Mouse (Mus musculus) limb, embryonic 15.5 days (tissue): ENCODE measurements around the gene Prkar1b. TPM values are rescaled to one million over a fixed set of nuclear protein-coding genes. Genes with fewer than 3 reads are reported as not detected.

ENCODE experiments used
- ATAC-seq: fragments of 200-750 bp; cut with Nextera tagmentation; 2 replicates; pipeline ENCODE4 v1.8.0; 2017; ENCODE audit warnings: low read depth, moderate TSS enrichment; ENCODE audit not compliant: insufficient number of reproducible peaks, low FRiP score, low TSS enrichment
- H3K27ac ChIP-seq: fragments of 300-500 bp; sonication (generic); 2 replicates; pipeline ENCODE4 v1.5.1; 2015; ENCODE audit warnings: moderate library complexity, mild to moderate bottlenecking, inconsistent platforms
- H3K27me3 ChIP-seq: fragments of 300-500 bp; sonication (generic); 2 replicates; pipeline ENCODE4 v1.6.1; 2015; ENCODE audit warnings: inconsistent platforms
- H3K36me3 ChIP-seq: fragments of 300-500 bp; sonication (generic); 2 replicates; pipeline ENCODE4 v1.6.1; 2015; ENCODE audit warnings: inconsistent platforms
- H3K4me1 ChIP-seq: fragments of 300-500 bp; sonication (generic); 2 replicates; pipeline ENCODE4 v1.6.1; 2015; ENCODE audit warnings: inconsistent platforms
- H3K4me2 ChIP-seq: fragments of 300-500 bp; sonication (generic); 2 replicates; pipeline ENCODE4 v1.6.1; 2015; ENCODE audit warnings: mild to moderate bottlenecking, inconsistent platforms
- H3K4me3 ChIP-seq: fragments of 300-500 bp; sonication (generic); 2 replicates; pipeline ENCODE4 v1.5.1; 2015; ENCODE audit warnings: mild to moderate bottlenecking, inconsistent platforms
- H3K9ac ChIP-seq: fragments of 300-500 bp; sonication (generic); 2 replicates; pipeline ENCODE4 v1.6.1; 2015; ENCODE audit warnings: inconsistent platforms
- H3K9me3 ChIP-seq: fragments of 300-500 bp; sonication (generic); 2 replicates; pipeline ENCODE4 v1.6.1; 2016; ENCODE audit warnings: inconsistent platforms
- WGBS: fragments of 180-500 bp; shearing (Covaris S2); methylation state at CpG from one replicate; pipeline ENCODE4 v1.1.7; 2015; 5-methylcytosine and 5-hydroxymethylcytosine counted together
- polyA plus RNA-seq: library from polyadenylated mRNA; unstranded; fragments of >200 nt; fragmentation: Nextera tagmentation; extraction: Ambion mirVana; gene quantifications from 2 replicates; pipeline ENCODE4 v1.2.1, GENCODE M21; 2015

Gene Prkar1b
- polyA plus RNA-seq, 1 experiment from 2014 or later = 19.2 TPM

DNA sequence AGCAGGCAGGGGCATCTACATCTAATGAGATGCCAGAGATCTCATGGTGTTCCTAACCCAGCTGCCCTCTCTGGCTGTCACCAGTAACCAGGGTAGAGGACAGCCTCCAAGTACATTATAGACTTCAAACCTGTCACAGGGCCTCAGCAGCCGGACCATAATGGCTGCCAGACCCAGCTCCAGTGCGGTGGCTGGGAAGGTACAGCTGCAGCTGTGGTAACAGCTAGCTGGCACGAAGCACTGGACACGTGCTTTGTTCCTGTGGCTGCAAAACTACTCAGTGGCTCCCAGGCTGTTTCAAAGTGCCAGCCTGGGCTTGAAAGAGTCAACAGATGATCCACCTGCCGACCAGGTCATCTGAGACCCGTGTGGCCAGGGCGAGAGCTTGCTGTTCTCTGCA lies 73.4 kb downstream of the Prkar1b start:
- no peaks in the 10 kb centered on the region for H3K27me3 ChIP-seq
- no peak; the same call in 1 of the 2 replicates for ATAC-seq
- no peak overlapping the region for H3K4me3 ChIP-seq
- H3K36me3 ChIP-seq = no peaks in the 10 kb centered on the region
- H3K27ac ChIP-seq = 0 out of 2 replicates have a peak overlapping the region, but pooled peaks have one; percentile 27
- H3K4me1 ChIP-seq = peaks cover 34% of the 10 kb centered on the region
- H3K9me3 ChIP-seq = no peaks in the 10 kb centered on the region
- 51% methylated on average over 7 of the region's 7 CpGs for WGBS
- H3K4me2 ChIP-seq = no peak overlapping the region
- H3K9ac ChIP-seq = no peak overlapping the region

- H3K36me3 ChIP-seq = no peaks in the 10 kb centered on the region
- no peak overlapping the region for H3K9ac ChIP-seq
- 0 out of 2 replicates have a peak overlapping the region, but pooled peaks have one; percentile 27 for H3K27ac ChIP-seq
- H3K9me3 ChIP-seq = no peaks in the 10 kb centered on the region
- no peak overlapping the region for H3K4me3 ChIP-seq
- peaks cover 34% of the 10 kb centered on the region for H3K4me1 ChIP-seq
- no peak for ATAC-seq
- H3K27me3 ChIP-seq = no peaks in the 10 kb centered on the region
- 27% methylated on average over 9 of the region's 9 CpGs for WGBS
- H3K4me2 ChIP-seq = no peak overlapping the region
These were observed 74.0 kb downstream of the Prkar1b start for GRCm38 (mm10) chr5:139075791-139076190.

GRCm38 (mm10) chr5:139075125-139075524 lies 74.7 kb downstream of the Prkar1b start:
- Histone ChIP-seq H3K36me3 (no peaks in the 10 kb centered on the region), H3K27me3 (no peaks in the 10 kb centered on the region), H3K9ac (no peak overlapping the region), H3K9me3 (no peaks in the 10 kb centered on the region), H3K4me3 (no peak overlapping the region), H3K4me2 (no peak overlapping the region), H3K27ac (no peak overlapping the region), H3K4me1 (peaks cover 34% of the 10 kb centered on the region)
- 45% methylated on average over 3 of the region's 3 CpGs for WGBS
- no peak for ATAC-seq

DNA sequence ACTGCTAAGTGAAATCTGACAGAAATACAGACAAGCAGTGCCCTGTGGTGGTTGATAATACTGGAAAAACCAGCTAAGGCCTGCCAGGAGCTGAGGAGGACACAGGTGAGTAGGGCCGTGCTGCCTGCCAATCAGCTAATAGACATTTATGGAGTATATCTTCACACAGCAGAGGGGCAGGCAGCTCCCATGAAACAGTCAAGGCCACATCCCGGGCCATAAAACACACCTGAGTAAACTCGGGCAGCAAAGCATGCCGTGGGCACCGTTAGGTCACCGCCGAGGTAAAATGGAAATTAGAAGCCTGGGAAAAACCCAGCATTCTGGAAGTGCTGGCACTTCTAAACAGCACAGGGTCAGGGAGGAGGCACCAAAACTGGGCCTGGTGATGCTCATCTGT lies 75.8 kb downstream of the Prkar1b start:
- ATAC-seq = no peak
- H3K36me3 ChIP-seq = no peaks in the 10 kb centered on the region
- H3K9me3 ChIP-seq = no peaks in the 10 kb centered on the region
- peaks cover 34% of the 10 kb centered on the region for H3K4me1 ChIP-seq
- no peak overlapping the region for H3K27ac ChIP-seq
- no peaks in the 10 kb centered on the region for H3K27me3 ChIP-seq
- WGBS = 59% methylated on average over 7 of the region's 7 CpGs
- no peak overlapping the region for H3K9ac ChIP-seq
- no peak overlapping the region for H3K4me2 ChIP-seq
- no peak overlapping the region for H3K4me3 ChIP-seq

DNA sequence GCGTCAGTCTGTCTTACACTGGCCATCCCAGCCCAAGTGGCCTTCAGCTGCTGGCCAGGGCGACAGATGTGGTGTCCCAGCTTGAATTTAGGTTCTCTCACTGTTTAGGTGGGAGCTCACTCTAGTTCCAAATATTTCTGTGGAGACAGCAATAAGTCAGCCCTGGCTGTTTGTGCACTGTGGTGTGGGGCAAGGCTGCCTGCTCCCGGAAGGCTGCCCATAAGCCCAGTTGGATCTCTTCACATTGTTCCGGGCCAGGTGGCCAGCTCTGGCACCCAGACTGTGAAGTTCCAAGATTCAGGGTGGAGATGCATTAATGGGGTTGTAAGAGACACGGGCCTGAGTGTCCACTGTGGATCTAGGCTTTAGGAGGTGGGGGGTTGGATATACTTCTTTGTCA lies 76.9 kb downstream of the Prkar1b start:
- no peak for ATAC-seq

DNA sequence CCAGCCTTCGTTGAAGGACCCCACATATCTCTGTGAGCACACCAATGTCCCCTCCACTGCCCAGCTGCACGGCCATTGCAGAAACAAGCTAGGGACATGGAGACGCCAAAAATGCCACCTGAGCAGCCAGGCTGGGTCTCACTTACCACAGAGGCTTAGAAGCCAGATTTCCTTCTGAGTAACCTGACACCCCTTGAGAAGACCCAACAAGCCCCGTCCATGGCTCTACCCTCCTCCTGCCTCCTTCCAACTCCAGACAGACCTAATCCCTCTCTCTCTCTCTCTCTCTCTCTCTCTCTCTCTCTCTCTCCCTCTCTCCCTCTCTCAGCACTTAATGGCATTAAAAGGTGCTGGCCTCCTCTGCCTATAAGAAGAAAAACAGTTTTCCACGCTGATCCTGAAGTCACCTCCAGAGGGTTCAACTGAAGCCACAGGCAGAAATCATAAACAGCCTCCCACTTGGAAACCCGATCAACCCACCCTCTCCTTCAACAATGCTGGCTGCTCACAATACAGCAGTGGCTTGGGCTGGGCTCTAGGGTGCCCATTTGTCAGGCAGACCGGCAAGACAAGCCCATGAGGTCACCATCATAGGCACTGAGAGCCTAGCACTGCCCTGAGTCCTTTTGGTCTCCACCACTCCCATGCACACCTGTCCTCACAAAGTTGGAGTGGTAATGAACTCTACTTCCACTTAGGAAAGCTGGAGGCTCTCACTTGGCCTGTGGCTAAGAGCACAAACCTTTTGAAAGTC lies 82.8 kb downstream of the Prkar1b start:
- Histone ChIP-seq H3K36me3 (no peaks in the 10 kb centered on the region), H3K9ac (no peak overlapping the region), H3K4me3 (no peak overlapping the region), H3K9me3 (no peaks in the 10 kb centered on the region), H3K4me1 (peaks cover 21% of the 10 kb centered on the region), H3K27me3 (no peaks in the 10 kb centered on the region), H3K27ac (no peak overlapping the region), H3K4me2 (no peak overlapping the region)
- 19% methylated on average over 7 of the region's 7 CpGs for WGBS
- no peak for ATAC-seq

More for the DNA sequence above, 76.9 kb downstream of the Prkar1b start:
- Histone ChIP-seq H3K4me1 (peaks cover 29% of the 10 kb centered on the region), H3K9ac (no peak overlapping the region), H3K27ac (no peak overlapping the region), H3K4me3 (no peak overlapping the region), H3K4me2 (no peak overlapping the region), H3K27me3 (no peaks in the 10 kb centered on the region), H3K9me3 (no peaks in the 10 kb centered on the region), H3K36me3 (no peaks in the 10 kb centered on the region)
- 88% methylated on average over 5 of the region's 5 CpGs for WGBS

DNA sequence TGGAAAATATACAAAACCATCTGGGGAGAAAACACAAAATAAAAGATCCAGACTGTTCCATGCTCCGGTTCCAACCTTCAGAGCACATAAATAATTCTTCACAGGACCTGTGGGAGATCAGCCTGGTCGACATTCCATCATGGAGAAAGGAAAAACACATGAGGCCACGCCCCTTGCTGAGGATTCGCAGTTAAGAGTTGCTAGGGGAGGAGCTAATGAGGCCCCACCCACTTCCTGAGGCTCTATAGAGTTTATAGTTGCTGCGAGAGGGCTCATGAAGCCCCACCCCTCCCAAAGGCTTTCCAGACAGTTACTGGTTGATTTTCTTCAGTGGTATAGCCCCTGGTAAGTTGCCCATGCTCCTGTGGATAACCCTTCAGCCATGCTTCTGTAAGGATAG lies 85.2 kb downstream of the Prkar1b start:
- H3K4me3 ChIP-seq = no peak overlapping the region
- H3K9ac ChIP-seq = no peak overlapping the region
- H3K9me3 ChIP-seq = no peaks in the 10 kb centered on the region
- no peak overlapping the region for H3K4me2 ChIP-seq
- peaks cover 21% of the 10 kb centered on the region for H3K4me1 ChIP-seq
- 49% methylated on average over 5 of the region's 5 CpGs for WGBS
- no peak for ATAC-seq
- no peaks in the 10 kb centered on the region for H3K27me3 ChIP-seq
- no peaks in the 10 kb centered on the region for H3K36me3 ChIP-seq
- no peak overlapping the region for H3K27ac ChIP-seq

DNA sequence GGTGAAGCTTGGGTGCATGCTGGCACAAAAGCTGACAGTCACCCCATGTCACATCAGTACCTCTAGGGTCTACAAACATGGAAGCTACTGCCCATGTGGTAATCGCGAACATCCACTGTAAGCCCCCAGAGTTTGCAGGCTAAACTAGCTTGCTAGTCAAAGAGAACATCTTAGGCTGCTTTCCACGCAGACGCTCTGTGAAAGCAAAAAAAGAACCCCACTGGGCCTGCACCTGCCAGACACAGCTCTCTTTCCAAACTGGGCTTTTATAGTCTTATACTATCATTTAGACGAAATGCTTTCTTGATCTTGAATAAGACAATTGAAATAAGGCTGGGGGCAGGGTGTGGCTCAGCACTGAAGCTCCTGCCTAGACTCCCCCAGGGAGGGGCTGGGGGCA lies 88.1 kb downstream of the Prkar1b start:
- Histone ChIP-seq H3K9me3 (no peaks in the 10 kb centered on the region), H3K4me2 (no peak overlapping the region), H3K9ac (no peak overlapping the region), H3K27me3 (no peaks in the 10 kb centered on the region), H3K27ac (no peak overlapping the region), H3K4me1 (peaks cover 27% of the 10 kb centered on the region), H3K36me3 (no peaks in the 10 kb centered on the region), H3K4me3 (no peak overlapping the region)
- ATAC-seq = no peak
- 78% methylated on average over 5 of the region's 5 CpGs for WGBS

GRCm38 (mm10) chr5:139060460-139061051 lies 89.2 kb downstream of the Prkar1b start:
- no peak overlapping the region for H3K4me2 ChIP-seq
- H3K4me1 ChIP-seq = peaks cover 27% of the 10 kb centered on the region
- ATAC-seq = no peak
- no peak overlapping the region for H3K4me3 ChIP-seq
- H3K9ac ChIP-seq = no peak overlapping the region
- no peak overlapping the region for H3K27ac ChIP-seq
- H3K27me3 ChIP-seq = no peaks in the 10 kb centered on the region
- H3K36me3 ChIP-seq = no peaks in the 10 kb centered on the region
- WGBS = 72% methylated on average over 12 of the region's 12 CpGs
- H3K9me3 ChIP-seq = no peaks in the 10 kb centered on the region

DNA sequence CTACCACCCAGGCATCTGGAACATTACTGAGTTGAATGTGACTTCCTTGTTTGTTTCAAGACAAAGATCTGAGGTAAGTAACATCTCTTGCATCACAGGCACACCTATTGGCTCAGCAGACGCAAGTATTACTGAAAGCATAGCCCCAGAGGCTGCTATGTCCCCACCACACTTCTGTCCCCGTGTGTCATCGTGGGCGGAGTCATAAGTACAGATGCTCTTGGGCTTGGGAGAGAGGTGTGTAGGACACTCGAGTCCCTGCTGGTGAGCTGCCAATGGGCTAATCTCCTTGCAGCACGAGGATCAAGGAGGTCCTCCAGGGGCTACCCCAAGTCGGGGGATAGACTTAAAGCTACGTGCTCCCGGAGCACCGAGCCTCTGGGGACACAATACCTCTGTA lies 96.6 kb downstream of the Prkar1b start:
- ATAC-seq = no peak
- peaks cover 14% of the 10 kb centered on the region for H3K4me1 ChIP-seq
- WGBS = 78% methylated on average over 10 of the region's 10 CpGs

DNA sequence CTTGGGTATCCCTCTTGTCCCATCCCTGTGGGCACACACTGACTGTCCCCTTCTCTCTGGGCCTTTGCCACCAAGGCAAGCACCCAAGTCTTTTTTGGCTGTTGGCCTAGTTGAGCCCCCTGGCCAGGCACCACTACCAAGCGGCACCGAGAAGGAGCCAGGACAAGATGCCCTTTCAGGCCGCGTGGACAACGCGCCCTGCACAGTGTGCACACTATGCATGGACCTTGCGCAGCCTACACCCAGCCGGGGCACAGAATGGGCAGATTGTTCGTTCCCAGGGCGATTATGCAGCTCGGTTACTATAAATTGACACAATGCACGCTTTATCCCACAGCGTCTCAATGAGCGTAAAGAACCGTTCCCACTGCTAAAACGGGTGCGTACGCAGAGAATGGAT lies 98.5 kb downstream of the Prkar1b start:
- no peaks in the 10 kb centered on the region for H3K9me3 ChIP-seq
- ATAC-seq = no peak
- H3K36me3 ChIP-seq = no peaks in the 10 kb centered on the region
- H3K4me3 ChIP-seq = no peak overlapping the region
- H3K27me3 ChIP-seq = no peaks in the 10 kb centered on the region
- no peak overlapping the region for H3K27ac ChIP-seq
- H3K9ac ChIP-seq = no peak overlapping the region
- no peak overlapping the region for H3K4me2 ChIP-seq
- 89% methylated on average over 18 of the region's 18 CpGs for WGBS
- H3K4me1 ChIP-seq = no peaks in the 10 kb centered on the region

More for the DNA sequence above, 96.6 kb downstream of the Prkar1b start:
- no peak overlapping the region for H3K9ac ChIP-seq
- no peaks in the 10 kb centered on the region for H3K9me3 ChIP-seq
- H3K4me3 ChIP-seq = no peak overlapping the region
- no peak overlapping the region for H3K4me2 ChIP-seq
- no peaks in the 10 kb centered on the region for H3K36me3 ChIP-seq
- no peak overlapping the region for H3K27ac ChIP-seq
- no peaks in the 10 kb centered on the region for H3K27me3 ChIP-seq

DNA sequence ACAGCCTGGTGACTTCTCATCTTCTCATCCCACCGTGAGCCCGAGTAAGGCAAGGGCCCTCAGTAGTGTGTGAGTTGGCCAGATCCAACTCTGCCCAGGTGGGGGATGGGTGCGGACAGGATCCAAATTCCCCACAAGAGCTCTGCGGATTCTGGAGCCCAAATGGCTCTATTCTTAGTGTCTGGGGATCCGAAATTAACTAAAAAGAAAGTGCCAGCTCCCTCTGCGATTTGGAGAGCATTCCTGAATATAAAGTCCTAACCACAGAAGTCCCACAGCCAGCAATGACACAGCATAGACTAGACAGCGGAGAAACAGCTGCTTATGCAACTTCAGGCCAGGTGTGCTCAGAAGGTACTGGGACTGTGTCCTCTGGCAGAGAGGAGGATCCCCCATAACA lies 100.4 kb downstream of the Prkar1b start:
- H3K9ac ChIP-seq = no peak overlapping the region
- H3K27ac ChIP-seq = no peak overlapping the region
- WGBS = 77% methylated on average over 7 of the region's 7 CpGs
- ATAC-seq = no peak
- no peaks in the 10 kb centered on the region for H3K4me1 ChIP-seq
- H3K9me3 ChIP-seq = no peaks in the 10 kb centered on the region
- no peak overlapping the region for H3K4me2 ChIP-seq
- no peaks in the 10 kb centered on the region for H3K36me3 ChIP-seq
- H3K27me3 ChIP-seq = no peaks in the 10 kb centered on the region
- no peak overlapping the region for H3K4me3 ChIP-seq
